Mouse (Mus musculus) CH12.LX (cell line): Measurements from ENCODE around the gene Etd. TPM values are rescaled to one million over a fixed set of nuclear protein-coding genes. Genes with fewer than 3 reads are reported as not detected.

Experiments used
- DNase-seq: peaks from one replicate; pipeline ENCODE4 v3.0.0-alpha.2; 2013; ENCODE audit errors: extremely low read depth
- H3K27ac ChIP-seq: 2 replicates; pipeline ENCODE4 v1.5.1; 2012; ENCODE audit warnings: low read depth, mild to moderate bottlenecking, control low read depth, moderate library complexity; ENCODE audit not compliant: insufficient read depth
- H3K27me3 ChIP-seq: replicated peaks from 2 replicates; pipeline ENCODE3; 2012; ENCODE audit warnings: inconsistent platforms
- H3K36me3 ChIP-seq, 2 experiments: replicated peaks in 1 of 2; 2 replicates each; pipeline versions ENCODE3 to v1.6.1; 2012; ENCODE audit warnings: inconsistent platforms in 1 of 2, low read length in 1 of 2, mild to moderate bottlenecking in 1 of 2, mixed read lengths in 1 of 2, moderate library complexity in 1 of 2; ENCODE audit not compliant: control insufficient read depth in 1 of 2, insufficient read depth in 1 of 2
- H3K4me1 ChIP-seq, 2 experiments: 2 replicates each; pipeline ENCODE4 v1.6.1; 2012; ENCODE audit warnings: inconsistent platforms in 1 of 2, moderate library complexity in 1 of 2; ENCODE audit not compliant: insufficient read depth in 2 of 2, control insufficient read depth in 1 of 2
- H3K4me2 ChIP-seq: 2 replicates; pipeline ENCODE4 v1.6.1; 2012; ENCODE audit warnings: low read depth, mild to moderate bottlenecking, control low read depth; ENCODE audit not compliant: poor library complexity, insufficient read depth, severe bottlenecking
- H3K4me3 ChIP-seq, 3 experiments: fragments of 150-350 bp in 1 of 3; sonication (generic) in 1 of 3; replicated peaks in 1 of 3; 2 replicates each; pipeline versions ENCODE3 to v1.5.1; 2011 to 2012; ENCODE audit warnings: low read depth in 2 of 3, low read length in 2 of 3, mild to moderate bottlenecking in 2 of 3, moderate library complexity in 2 of 3, control low read depth in 1 of 3, improper control_type of control experiment in 1 of 3, inconsistent platforms in 1 of 3, mixed read lengths in 1 of 3; ENCODE audit not compliant: poor library complexity in 1 of 3
- H3K79me2 ChIP-seq: replicated peaks from 2 replicates; pipeline ENCODE4 v1.6.1; 2012; ENCODE audit warnings: mild to moderate bottlenecking, moderate library complexity; ENCODE audit not compliant: control insufficient read depth, poor library complexity, insufficient read depth, severe bottlenecking; ENCODE audit errors: extremely low read depth
- H3K9ac ChIP-seq: 2 replicates; pipeline ENCODE4 v1.6.1; 2012; ENCODE audit warnings: low read depth, mild to moderate bottlenecking, control low read depth, moderate library complexity; ENCODE audit not compliant: insufficient read depth
- H3K9me3 ChIP-seq: replicated peaks from 2 replicates; pipeline ENCODE3; 2012; ENCODE audit warnings: low read length, inconsistent platforms, mixed read lengths
- CHD1 ChIP-seq: IDR thresholded peaks from 2 replicates; pipeline ENCODE4 v1.6.1; 2012; ENCODE audit warnings: low read depth, low read length, improper control_type of control experiment, inconsistent platforms
- CTCF ChIP-seq, 2 experiments: IDR thresholded peaks in 1 of 2; conservative IDR thresholded peaks in 1 of 2; 2 replicates each; pipeline ENCODE4 v1.5.1; 2011 to 2012; ENCODE audit warnings: low read depth in 2 of 2, low read length in 2 of 2, improper control_type of control experiment in 1 of 2, inconsistent platforms in 1 of 2, mild to moderate bottlenecking in 1 of 2, moderate library complexity in 1 of 2
- E2F4 ChIP-seq: IDR thresholded peaks from 2 replicates; pipeline ENCODE4 v1.6.1; 2011; ENCODE audit warnings: low read depth, low read length, improper control_type of control experiment; ENCODE audit not compliant: insufficient replicate concordance
- ELF1 ChIP-seq: IDR thresholded peaks from 2 replicates; pipeline ENCODE4 v1.6.1; 2014; ENCODE audit warnings: low read depth, mild to moderate bottlenecking, inconsistent platforms, low read length, improper control_type of control experiment
- ETS1 ChIP-seq: conservative IDR thresholded peaks from 2 replicates; pipeline ENCODE4 v1.6.1; 2012; ENCODE audit warnings: low read depth, mild to moderate bottlenecking, inconsistent platforms, low read length, improper control_type of control experiment, moderate library complexity
- GABPA ChIP-seq: IDR thresholded peaks from 2 replicates; pipeline ENCODE4 v1.6.1; 2012; ENCODE audit warnings: low read depth, low read length, improper control_type of control experiment, inconsistent platforms; ENCODE audit not compliant: insufficient replicate concordance
- HCFC1 ChIP-seq: IDR thresholded peaks from 2 replicates; pipeline ENCODE4 v1.6.1; 2012; ENCODE audit warnings: low read depth, mild to moderate bottlenecking, inconsistent platforms, low read length, improper control_type of control experiment
- IRF4 ChIP-seq: IDR thresholded peaks from 2 replicates; pipeline ENCODE4 v1.6.1; 2014; ENCODE audit warnings: low read depth, mild to moderate bottlenecking, inconsistent platforms, low read length, improper control_type of control experiment
- JUN ChIP-seq: IDR thresholded peaks from 2 replicates; pipeline ENCODE4 v1.6.1; 2011; ENCODE audit warnings: low read depth, mild to moderate bottlenecking, low read length, improper control_type of control experiment, moderate library complexity; ENCODE audit not compliant: insufficient read depth
- JUND ChIP-seq: conservative IDR thresholded peaks from 2 replicates; pipeline ENCODE4 v1.6.1; 2011; ENCODE audit warnings: low read depth, low read length, improper control_type of control experiment
- KAT2A ChIP-seq: IDR thresholded peaks from 2 replicates; pipeline ENCODE4 v1.6.1; 2012; ENCODE audit warnings: low read length, improper control_type of control experiment, inconsistent platforms; ENCODE audit not compliant: insufficient replicate concordance
- MAZ ChIP-seq: IDR thresholded peaks from 2 replicates; pipeline ENCODE4 v1.6.1; 2012; ENCODE audit warnings: low read depth, mild to moderate bottlenecking, inconsistent platforms, low read length, improper control_type of control experiment, moderate library complexity
- MXI1 ChIP-seq: IDR thresholded peaks from 2 replicates; pipeline ENCODE4 v1.6.1; 2011; ENCODE audit warnings: mild to moderate bottlenecking, low read depth, low read length, improper control_type of control experiment
- MYC ChIP-seq: IDR thresholded peaks from 2 replicates; pipeline ENCODE4 v1.6.1; 2011; ENCODE audit warnings: low read depth, mild to moderate bottlenecking, improper control_type of control experiment, low read length
- POLR2A ChIP-seq: IDR thresholded peaks from 2 replicates; pipeline ENCODE4 v1.6.1; 2011; ENCODE audit warnings: low read depth, mild to moderate bottlenecking, improper control_type of control experiment, low read length
- SIN3A ChIP-seq: IDR thresholded peaks from 2 replicates; pipeline ENCODE4 v1.6.1; 2012; ENCODE audit warnings: low read length, improper control_type of control experiment, inconsistent platforms
- TBP ChIP-seq: conservative IDR thresholded peaks from 2 replicates; pipeline ENCODE4 v1.6.1; 2011; ENCODE audit warnings: low read depth, low read length, improper control_type of control experiment
- TCF12 ChIP-seq: IDR thresholded peaks from 2 replicates; pipeline ENCODE4 v1.6.1; 2014; ENCODE audit warnings: low read depth, mild to moderate bottlenecking, inconsistent platforms, low read length, improper control_type of control experiment
- USF1 ChIP-seq: IDR thresholded peaks from 2 replicates; pipeline ENCODE4 v1.6.1; 2014; ENCODE audit warnings: low read depth, mild to moderate bottlenecking, inconsistent platforms, low read length, improper control_type of control experiment
- ZC3H11A ChIP-seq: IDR thresholded peaks from 2 replicates; pipeline ENCODE4 v1.6.1; 2012; ENCODE audit warnings: low read depth, mild to moderate bottlenecking, inconsistent platforms, low read length, improper control_type of control experiment
- ZKSCAN1 ChIP-seq: IDR thresholded peaks from 2 replicates; pipeline ENCODE4 v1.6.1; 2012; ENCODE audit warnings: low read depth, inconsistent platforms, low read length, improper control_type of control experiment, borderline replicate concordance
- ZNF384 ChIP-seq: IDR thresholded peaks from 2 replicates; pipeline ENCODE4 v1.6.1; 2012; ENCODE audit warnings: low read depth, low read length, improper control_type of control experiment, inconsistent platforms
- dilution Hi-C: fragments of 300-500 bp; cut with MboI; formaldehyde crosslinking; loops from 2 replicates; pipeline ENCODE4 v1.14.3; 2020; ENCODE audit warnings: low sequenced_read_pairs; ENCODE audit not compliant: extremely low pct_unique_long_range_greater_than_20kb, extremely low pct_ligation_motif_present
- in situ Hi-C: fragments of 300-500 bp; cut with MboI; formaldehyde crosslinking; loops from 3 replicates; pipeline ENCODE4 v1.14.3; 2019; ENCODE audit warnings: low sequenced_read_pairs, low pct_ligation_motif_present, low pct_unique_long_range_greater_than_20kb, mixed read lengths
- polyA plus RNA-seq: library from polyadenylated mRNA; unstranded; fragments of >175 nt; gene quantifications from 2 replicates; pipeline ENCODE4 v1.2.1, GENCODE M21; 2012; ENCODE audit warnings: low read depth; ENCODE audit not compliant: insufficient read length
- total RNA-seq, 2 experiments: library from RNA; depleted of rRNA; stranded (reverse); fragments of 300-350 nt in 1 of 2; fragments of >200 nt in 1 of 2; gene quantifications; 2 replicates each; pipeline ENCODE4 v1.2.3; 2012 to 2014

Etd gene
- not detected in 2 replicates for total RNA-seq (2012; rRNA removed)
- not detected in 2 replicates for total RNA-seq (2014; rRNA removed)
- polyA plus RNA-seq, result not detected in 2 replicates

DNA sequence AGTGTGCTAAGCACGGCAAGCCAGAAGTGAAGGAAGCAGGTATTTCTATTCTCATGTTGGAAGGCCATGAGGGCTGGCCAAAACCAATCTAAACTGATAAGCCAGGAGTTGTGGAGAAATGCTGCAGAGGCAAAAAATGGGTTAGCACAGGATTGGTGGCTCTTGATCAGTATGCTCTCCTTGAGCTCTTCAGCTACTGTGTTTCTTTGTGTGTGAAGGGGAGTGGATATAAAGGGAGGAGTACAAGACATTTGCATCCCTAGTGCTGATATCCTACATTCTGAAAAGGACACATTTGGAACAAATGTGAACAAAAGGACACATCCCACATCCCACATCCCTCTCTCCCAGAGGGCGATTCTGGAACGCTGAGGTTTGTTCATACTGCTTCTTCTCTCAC lies at the start of gene Etd:
Gene Etd, plus strand, starts transcription at position 301 of the 400 bp plus-strand sequence.
- H3K4me3 ChIP-seq, result no peak within 1 kb of the TSS
- no peak within 1 kb of the TSS for H3K9ac ChIP-seq
- no peaks in the 10 kb centered on the region for H3K9me3 ChIP-seq
- dilution Hi-C loops, result no loop called here
- TF ChIP-seq HCFC1, result no peak
- TF ChIP-seq POLR2A, result no peak
- TF ChIP-seq ETS1, result no peak
- no peak for TF ChIP-seq MYC
- TF ChIP-seq CHD1, result no peak
- no peak for TF ChIP-seq ZKSCAN1
- no peak for TF ChIP-seq JUND
- TF ChIP-seq JUN, result no peak
- TF ChIP-seq ZNF384, result no peak
- TF ChIP-seq MAZ, result no peak
- TF ChIP-seq TCF12, result no peak
- TF ChIP-seq, all 38 proteins: peak for 0
- no peaks in the 10 kb centered on the region for H3K27me3 ChIP-seq
- in situ Hi-C loops, result no loop called here
- DNase-seq, result no peak
- no peaks in the 10 kb centered on the region for H3K36me3 ChIP-seq
- no peaks in the 10 kb centered on the region for H3K4me1 ChIP-seq
- no peak within 1 kb of the TSS for H3K27ac ChIP-seq
- H3K79me2 ChIP-seq, result no peaks in the 10 kb centered on the region
- H3K4me2 ChIP-seq, result no peak within 1 kb of the TSS

DNA sequence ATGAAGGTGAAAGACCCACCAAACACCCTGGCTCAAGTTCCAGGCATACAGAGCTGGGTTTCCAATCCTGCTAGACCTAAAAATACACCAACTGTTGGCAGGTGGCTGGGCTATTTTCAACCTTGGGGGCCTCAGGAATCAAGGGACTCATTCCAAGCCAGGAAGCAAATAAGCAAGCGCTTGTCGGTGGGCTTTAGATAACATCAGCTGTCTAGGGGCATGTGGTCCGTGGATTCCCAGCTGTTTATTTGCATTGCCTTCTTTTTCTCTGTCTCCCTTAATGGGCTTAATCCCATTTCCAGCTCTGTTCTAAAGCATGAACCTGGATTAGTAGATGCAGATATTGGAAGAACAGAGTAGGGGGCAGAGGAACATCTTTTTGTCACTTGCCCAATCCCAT lies 48.4 kb upstream of the Etd start:
- no peaks in the 10 kb centered on the region for H3K9me3 ChIP-seq
- H3K9ac ChIP-seq, result no peak overlapping the region
- H3K27me3 ChIP-seq, result no peaks in the 10 kb centered on the region
- dilution Hi-C loops, result no loop called here
- H3K79me2 ChIP-seq, result no peaks in the 10 kb centered on the region
- in situ Hi-C loops, result no loop called here
- H3K4me2 ChIP-seq, result no peak overlapping the region
- no peak overlapping the region for H3K4me3 ChIP-seq
- no peaks in the 10 kb centered on the region for H3K36me3 ChIP-seq
- no peak for DNase-seq
- H3K27ac ChIP-seq, result no peak overlapping the region
- TF ChIP-seq MXI1 (no peak), TBP (no peak), ELF1 (no peak), IRF4 (no peak), KAT2A (no peak), JUN (no peak), SIN3A (no peak), USF1 (no peak), E2F4 (no peak), ZC3H11A (no peak), ZKSCAN1 (no peak), HCFC1 (no peak), MAZ (no peak), GABPA (no peak), TCF12 (no peak), CTCF (conservative IDR thresholded peaks at IDR 0.05 in 1 of 2, IDR thresholded peaks at IDR 0.05 in 1 of 2; ENCODE audit: low read depth in 2 of 2, low read length in 2 of 2) (no peak)
- no peaks in the 10 kb centered on the region for H3K4me1 ChIP-seq
